Mouse (Mus musculus): ENCODE measurements around the gene Tsku.

Gene Tsku

DNA sequence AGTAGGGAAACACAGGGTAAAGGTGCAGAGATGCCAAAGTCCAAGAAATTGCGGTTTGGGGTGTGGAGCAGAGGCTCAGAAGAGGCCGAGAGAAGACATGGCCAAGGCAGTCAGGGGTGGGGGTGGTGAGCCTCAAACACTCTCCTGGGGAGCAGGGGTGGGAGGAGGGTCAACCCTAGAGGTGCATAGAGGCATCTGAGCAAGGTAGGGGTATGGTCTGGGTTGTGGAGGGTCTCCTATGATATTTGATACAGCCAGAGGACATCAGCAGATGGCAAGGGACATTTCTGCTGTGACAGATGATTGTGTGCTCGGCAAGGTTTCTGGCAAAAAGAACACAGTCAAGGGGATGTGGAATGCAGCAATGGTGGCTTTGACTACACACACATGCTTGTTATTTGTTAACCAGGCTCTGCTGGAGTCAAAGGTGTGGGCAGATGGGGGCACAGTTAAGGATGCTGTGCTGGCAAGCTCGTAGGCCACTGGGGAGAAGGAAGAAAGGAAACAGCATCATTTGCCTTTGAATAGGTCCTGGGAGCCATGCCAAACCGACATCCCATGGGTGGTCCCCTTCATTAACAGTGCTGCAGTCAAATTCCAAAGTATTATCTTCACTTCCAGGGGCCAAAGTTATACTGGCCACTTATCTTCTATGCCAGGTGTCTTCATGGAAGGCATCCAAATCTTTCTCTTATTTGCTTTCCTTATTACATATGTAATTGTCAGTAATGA lies 37.7 kb downstream of the Tsku start:
- DNase-seq = peak; percentile 10

DNA sequence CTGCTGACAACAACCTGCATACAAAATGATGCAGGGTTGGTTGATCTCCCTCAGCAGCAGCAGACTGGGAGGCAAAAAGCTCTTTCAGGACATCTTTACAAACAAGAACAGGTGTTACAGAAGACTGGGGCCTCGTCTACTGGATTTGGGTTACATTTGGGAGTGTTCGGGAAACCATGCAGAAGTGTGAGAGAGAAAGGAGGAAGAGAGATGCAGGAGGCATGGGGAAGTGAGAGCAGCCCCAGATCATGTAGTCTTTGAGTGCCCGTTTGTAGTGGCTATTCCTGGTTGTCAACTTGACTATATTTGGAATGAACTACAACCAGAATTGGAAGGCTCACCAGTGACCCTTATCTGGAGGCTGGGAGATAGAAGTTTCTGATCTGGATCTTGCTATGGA lies 38.7 kb downstream of the Tsku start:
- DNase-seq = no peak

DNA sequence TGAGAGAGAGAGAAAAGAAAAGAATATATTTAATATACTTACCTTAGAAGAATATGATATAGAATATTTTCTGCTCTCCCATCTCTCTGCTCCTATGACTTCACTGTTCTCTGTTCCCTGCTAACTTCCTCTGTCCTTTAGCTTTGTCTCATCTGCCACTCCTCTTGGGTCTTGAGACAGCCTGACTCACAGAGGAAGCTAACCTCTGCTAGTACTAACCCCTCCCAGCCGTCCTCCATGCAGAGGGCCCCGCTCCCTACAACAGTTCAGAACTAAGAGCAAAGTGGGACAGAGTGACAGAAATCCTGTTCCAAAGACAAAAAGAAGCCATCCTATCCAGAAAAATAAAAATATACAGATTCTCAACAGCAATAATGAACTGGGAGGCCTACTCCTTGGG lies 40.0 kb downstream of the Tsku start, which contains the start of gene Acer3:
Acer3 (minus strand) TSS at position 126 of the 400 bp plus-strand sequence.
- no peak for DNase-seq

DNA sequence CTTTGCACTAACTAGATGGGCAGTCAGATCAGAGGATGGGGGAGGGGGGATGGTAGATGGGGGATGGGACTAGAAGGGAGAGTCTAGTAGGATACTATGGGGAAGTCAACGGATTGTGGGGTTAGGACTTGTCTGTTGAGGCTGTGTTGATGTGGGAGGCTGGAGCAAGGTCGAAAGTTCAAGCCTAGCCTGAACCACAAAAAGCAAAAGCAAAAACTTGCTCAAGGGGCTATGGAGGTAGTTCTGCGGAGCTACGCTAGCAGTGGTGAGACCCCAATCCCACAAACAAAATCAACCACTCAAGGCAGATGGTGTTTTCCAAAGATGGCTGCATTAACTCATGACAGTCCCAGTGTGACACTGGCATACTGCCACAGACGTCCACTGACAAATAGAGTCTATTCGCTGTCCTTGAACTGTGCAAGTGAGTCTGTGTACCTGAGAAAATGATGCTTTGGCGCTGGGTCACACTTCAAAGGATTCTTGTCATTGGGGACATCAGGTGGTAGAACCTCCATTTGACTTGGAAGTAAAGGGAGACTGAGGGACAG lies 41.0 kb downstream of the Tsku start:
- DNase-seq = no peak

DNA sequence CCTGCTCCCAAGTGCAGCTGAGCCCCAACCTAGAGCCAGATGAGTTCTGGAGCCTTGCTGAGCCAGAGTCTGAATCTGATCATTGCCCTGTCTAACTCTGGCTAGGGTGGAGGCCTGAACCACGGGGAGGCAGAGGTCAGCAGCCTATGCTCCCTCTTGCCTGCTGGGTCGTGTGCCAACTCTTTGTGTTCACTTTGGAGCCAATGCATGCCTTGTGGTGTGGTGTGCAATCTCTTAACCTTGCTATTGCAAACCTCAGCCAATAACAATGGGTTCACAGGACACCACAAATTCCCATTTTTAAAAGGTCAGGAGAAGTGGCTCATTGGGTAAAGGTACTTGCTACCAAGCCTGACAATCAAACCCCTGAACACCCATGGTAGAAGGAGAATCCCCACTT lies 44.6 kb downstream of the Tsku start:
- DNase-seq = no peak

DNA sequence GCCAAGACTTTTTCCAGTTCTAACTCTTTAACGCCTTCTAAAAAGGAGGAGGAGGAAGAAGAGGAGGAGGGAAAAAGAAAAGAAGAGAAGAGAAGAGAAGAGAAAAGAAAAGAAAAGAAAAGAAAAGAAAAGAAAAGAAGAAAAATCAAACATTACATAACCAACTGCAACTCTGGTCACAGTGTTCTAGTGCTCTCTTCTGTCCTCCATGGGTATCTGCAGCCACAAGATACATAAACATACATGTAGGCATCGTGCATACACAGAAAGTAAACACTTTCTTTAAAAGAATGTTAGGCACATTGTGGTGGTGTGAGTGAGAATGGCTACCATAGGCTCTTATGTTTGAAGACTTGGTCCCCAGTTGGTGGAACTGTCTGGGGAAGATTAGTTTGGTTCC lies 46.0 kb downstream of the Tsku start:
- no peak for DNase-seq

DNA sequence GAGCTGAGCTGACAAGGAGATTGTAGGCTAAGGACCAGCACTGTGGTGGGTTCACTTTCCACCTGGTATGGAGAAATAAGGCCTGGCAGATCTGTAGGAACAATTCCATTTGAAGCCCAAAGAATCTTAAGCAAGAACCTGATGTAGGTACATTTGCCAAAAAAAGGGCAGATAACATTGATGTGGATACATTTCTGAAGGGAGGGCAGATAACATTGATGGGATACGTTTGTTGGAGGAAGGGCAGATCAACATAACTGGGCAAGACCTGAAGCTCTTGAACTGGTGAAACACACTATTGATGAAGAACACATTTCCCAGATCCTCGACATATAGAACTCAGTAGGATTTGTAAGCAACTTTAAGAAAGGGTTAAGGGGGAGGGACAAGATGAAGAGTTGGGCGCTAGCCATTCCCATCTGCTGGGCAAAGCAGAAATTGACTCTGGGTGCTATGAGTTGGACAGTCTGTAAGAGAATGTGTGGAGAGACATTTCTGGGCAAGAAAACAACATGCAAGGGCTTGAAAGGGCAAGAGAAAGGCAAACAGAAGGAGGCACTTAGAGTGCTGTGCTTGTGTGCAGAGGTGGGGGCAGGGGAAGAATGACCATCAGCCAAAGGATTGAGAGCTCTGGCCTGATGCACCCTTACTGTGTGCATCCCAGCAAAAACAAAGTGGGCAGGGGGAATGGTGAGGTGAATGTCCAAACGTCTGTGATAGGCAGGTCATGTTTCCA lies 48.8 kb downstream of the Tsku start:
- DNase-seq = no peak

DNA sequence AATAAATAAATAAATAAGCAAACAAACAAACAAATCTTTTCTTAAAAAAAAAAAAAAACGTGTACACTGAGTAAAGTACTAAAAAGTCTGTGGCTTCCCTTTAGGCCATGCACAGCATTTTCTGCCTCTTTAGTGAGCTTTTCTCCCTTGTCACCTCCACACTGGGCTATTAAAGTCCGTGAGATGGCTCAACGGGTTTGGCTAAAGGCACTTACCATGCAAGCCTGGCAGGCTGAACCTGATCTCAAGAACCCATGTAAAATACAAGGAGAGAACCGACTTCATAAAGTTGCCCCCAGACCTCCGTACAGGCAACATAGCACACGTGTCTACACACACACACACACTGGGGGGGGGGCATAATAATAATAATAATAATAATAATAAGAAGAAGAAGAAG lies 50.9 kb downstream of the Tsku start:
- no peak for DNase-seq

DNA sequence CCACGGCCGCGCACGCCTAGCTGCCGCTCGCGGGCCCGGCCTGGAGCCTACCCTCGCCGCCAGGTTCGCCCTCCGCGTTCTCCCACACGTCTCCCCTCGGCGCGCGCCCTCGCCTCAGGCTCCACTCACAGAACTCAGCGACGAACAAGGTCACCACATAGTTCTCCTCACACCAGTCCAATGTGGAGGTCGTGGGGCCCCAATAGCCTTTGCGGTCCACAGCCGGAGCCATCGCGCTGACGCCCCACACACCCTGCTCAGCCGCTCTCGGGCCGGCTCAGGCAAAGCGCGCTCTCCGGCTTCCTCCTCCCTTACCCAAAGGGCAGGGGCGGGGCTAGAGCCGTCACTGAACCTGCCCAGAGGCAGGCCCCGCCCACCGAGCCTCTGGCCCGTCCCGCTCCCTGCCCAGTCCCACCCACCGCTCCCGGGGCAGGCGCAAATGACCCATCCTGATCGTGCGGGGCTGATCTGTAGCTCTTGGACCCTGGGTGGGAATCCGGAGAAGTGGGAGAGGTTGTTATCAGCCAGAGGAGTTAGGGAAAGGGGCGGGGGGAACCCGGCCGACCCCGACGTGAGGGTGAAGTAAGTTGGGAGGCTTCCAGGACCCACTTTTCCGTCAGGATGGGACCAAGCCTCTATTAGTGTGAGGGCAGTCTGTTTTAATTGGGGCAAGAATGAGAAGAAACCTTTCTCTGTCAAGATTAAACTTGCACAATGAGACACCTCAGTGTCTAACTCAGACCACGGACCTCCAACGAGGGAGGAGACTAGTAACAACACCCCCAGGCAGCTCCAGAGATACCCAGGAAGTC lies 51.7 kb downstream of the Tsku start:
- DNase-seq = peak; percentile 97

DNA sequence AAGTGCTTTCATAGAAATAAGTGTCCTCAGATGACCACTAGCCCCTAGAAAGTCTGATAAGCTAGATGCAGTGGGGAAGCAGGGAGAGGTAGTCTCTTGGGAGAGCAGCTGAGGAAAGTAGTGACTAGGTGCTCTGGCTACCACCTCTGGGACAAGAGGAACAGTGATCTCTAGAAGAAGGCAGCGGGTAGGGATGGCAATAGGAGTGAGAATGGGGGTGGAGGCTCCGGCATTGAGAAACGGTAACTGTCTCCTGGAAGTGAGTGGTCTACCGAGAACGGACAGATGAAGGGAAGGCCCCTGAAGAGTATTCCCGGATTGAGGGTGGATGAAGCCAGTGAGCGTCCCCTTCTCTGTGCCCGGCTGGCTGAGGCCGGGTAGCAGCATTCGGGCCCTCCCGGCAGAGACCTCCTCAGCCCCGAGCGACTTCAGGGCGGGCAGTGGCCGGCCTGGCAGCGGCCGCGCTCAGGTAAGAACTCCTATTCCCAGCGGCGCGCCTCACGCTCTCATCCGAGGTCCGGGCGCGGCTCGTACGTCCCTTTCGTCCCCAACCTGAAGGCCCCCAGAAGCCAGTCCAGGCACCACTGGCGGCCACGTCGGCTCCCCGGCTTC lies 52.4 kb downstream of the Tsku start:
- no peak for DNase-seq

DNA sequence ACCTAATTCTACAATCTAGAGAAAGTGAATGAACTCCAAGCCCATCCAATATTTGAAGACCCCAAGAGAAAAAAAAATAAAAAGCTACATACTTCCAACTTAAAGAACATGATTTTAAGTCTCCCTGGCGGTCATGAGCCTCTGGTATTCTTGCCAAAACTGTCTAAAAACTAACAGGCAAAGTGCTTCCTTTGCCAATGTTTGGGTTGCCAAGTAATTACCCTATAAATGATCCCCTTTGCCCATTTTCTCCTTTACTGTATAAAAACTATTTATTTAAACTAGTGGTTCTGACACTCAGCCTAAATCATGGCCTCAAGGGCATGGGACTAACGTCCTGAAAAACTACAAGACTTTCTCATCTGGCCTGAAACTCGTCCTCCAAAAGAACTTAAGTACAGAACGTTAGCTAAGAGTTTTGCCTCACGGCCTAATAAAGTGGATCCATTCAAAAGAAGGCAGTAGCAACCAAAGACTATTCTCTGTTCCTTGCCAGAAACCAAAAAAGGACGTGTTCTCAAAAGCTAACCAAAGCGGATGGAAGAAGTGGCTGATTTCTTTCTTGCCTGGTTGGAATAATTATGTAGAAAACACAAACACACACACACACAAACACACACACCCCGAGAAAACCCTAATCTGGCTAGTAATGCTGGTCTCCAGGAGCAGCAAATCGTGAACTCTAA lies 53.1 kb downstream of the Tsku start:
- no peak for DNase-seq

DNA sequence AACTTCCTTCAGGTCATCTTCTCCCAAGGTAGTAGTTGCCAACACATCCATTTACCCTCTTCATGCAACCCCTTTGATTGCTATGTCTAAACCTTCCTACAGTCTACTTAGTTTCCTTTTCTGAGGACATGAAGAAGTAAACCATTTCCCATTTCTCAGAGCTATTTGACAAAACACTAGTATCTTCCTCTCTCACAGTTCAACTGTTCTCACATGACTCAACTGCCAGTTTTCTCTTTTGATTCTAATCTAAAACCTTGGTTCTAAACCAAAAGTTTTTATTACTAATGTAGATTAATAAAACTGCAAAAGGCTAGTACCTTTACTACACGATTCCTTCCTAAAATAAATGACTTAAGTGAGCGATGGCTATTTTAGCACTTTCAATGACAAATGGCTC lies 53.7 kb downstream of the Tsku start:
- no peak for DNase-seq
